Mouse (Mus musculus) hindbrain, embryonic 11.5 days (tissue): ENCODE measurements at regions not wholly inside any gene's neighbourhood (a gene's known extent, or its start where the extent isn't known, plus 50 kb on each side); places are given as distances from the start of the nearest gene placed in this dataset.
"Not testable (repeated sequence)": the region's sequence is repeated elsewhere in the genome, so short reads cannot be mapped to it uniquely, and the experiment has no call there.

ENCODE experiments used
- ATAC-seq: fragments of 200-750 bp; cut with Nextera tagmentation; 2 replicates; pipeline ENCODE4 v1.8.0; 2017; ENCODE audit warnings: mild to moderate bottlenecking, moderate TSS enrichment, moderate library complexity; ENCODE audit not compliant: low FRiP score
- DNase-seq: peaks from one replicate; pipeline ENCODE4 v3.0.0-alpha.2; 2015; ENCODE audit warnings: low spot score
- H3K27ac ChIP-seq: fragments of 300-500 bp; sonication (generic); 2 replicates; pipeline ENCODE4 v1.5.1; 2014; ENCODE audit warnings: mild to moderate bottlenecking, low read depth, low read length
- H3K27me3 ChIP-seq: fragments of 300-500 bp; sonication (generic); 2 replicates; pipeline ENCODE4 v1.6.1; 2014; ENCODE audit warnings: mild to moderate bottlenecking, low read length, moderate library complexity, mixed read lengths; ENCODE audit not compliant: control insufficient read depth, insufficient read depth
- H3K36me3 ChIP-seq: fragments of 300-500 bp; sonication (generic); 2 replicates; pipeline ENCODE4 v1.6.1; 2014; ENCODE audit warnings: mild to moderate bottlenecking, low read length, moderate library complexity, mixed read lengths; ENCODE audit not compliant: control insufficient read depth, insufficient read depth
- H3K4me1 ChIP-seq: fragments of 300-500 bp; sonication (generic); replicated peaks from 2 replicates; pipeline ENCODE4 v1.6.1; 2014; ENCODE audit warnings: low read length, mixed read lengths; ENCODE audit not compliant: control insufficient read depth, insufficient read depth
- H3K4me2 ChIP-seq: fragments of 300-500 bp; sonication (generic); replicated peaks from 2 replicates; pipeline ENCODE4 v1.6.1; 2014; ENCODE audit warnings: mild to moderate bottlenecking, low read depth, low read length
- H3K4me3 ChIP-seq: fragments of 300-500 bp; sonication (generic); 2 replicates; pipeline ENCODE4 v1.5.1; 2014; ENCODE audit warnings: low read depth, low read length
- H3K9ac ChIP-seq: fragments of 300-500 bp; sonication (generic); 2 replicates; pipeline ENCODE4 v1.6.1; 2014; ENCODE audit warnings: low read depth, low read length
- H3K9me3 ChIP-seq: fragments of 300-500 bp; sonication (generic); 2 replicates; pipeline ENCODE4 v1.6.1; 2016; ENCODE audit warnings: low read length; ENCODE audit not compliant: control insufficient read depth
- WGBS: fragments of 180-500 bp; shearing (Covaris S2); extraction: QIAGEN DNeasy Blood & Tissue Kit; methylation state at CpG from one replicate; pipeline ENCODE4 v1.1.7; 2014; 5-methylcytosine and 5-hydroxymethylcytosine counted together

GRCm38 (mm10) chr5:148652525-148653243 is 100.1 kb upstream of the Ubl3 start:
- H3K36me3 ChIP-seq, result no peaks in the 10 kb centered on the region
- H3K27me3 ChIP-seq, result no peaks in the 10 kb centered on the region
- H3K4me1 ChIP-seq, result no peaks in the 10 kb centered on the region
- no peak overlapping the region for H3K4me3 ChIP-seq
- H3K9me3 ChIP-seq, result no peaks in the 10 kb centered on the region
- H3K9ac ChIP-seq, result no peak overlapping the region
- no peak overlapping the region for H3K4me2 ChIP-seq
- H3K27ac ChIP-seq, result no peak overlapping the region
- ATAC-seq, result no peak
- WGBS, result 52% methylated on average over 6 of the region's 7 CpGs
- DNase-seq, result no peak

GRCm38 (mm10) chr5:148651736-148652135 is 99.1 kb upstream of the Ubl3 start:
- Histone ChIP-seq H3K27me3 (no peaks in the 10 kb centered on the region), H3K9ac (no peak overlapping the region), H3K27ac (no peak overlapping the region), H3K4me3 (no peak overlapping the region), H3K36me3 (no peaks in the 10 kb centered on the region), H3K4me2 (no peak overlapping the region), H3K4me1 (no peaks in the 10 kb centered on the region), H3K9me3 (no peaks in the 10 kb centered on the region)
- ATAC-seq, result no peak
- 65% methylated on average over 4 of the region's 4 CpGs for WGBS
- DNase-seq, result no peak

DNA sequence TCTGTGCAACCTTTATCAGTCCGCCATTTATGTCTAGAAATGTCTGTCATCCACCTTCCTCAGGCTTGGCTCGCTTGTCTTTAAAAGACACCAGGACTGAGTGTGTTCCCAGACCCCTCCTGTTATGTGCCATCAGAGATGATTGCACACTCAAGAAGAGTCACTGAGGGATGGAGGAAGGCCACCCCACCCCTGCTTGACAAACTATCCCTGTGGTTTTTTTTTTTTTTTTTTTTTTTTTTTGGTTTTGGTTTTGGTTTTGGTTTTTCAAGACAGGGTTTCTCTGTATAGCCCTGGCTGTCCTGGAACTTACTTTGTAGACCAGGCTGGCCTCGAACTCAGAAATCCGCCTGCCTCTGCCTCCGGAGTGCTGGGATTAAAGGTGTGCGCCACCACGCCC is 97.0 kb upstream of the Ubl3 start:
- over 99% methylated on average over 7 of the region's 7 CpGs for WGBS
- not testable (repeated sequence) for H3K9me3 ChIP-seq, H3K27ac ChIP-seq, DNase-seq, H3K36me3 ChIP-seq, H3K4me3 ChIP-seq, H3K27me3 ChIP-seq, H3K4me2 ChIP-seq, H3K9ac ChIP-seq, ATAC-seq, H3K4me1 ChIP-seq

GRCm38 (mm10) chr5:148649123-148649522 is 96.5 kb upstream of the Ubl3 start:
- no peak for ATAC-seq
- no peak overlapping the region for H3K27ac ChIP-seq
- no peak for DNase-seq

GRCm38 (mm10) chr5:148647644-148648043 is 95.1 kb upstream of the Ubl3 start:
- ATAC-seq (no peak), DNase-seq (no peak)
- no peak overlapping the region for H3K4me2 ChIP-seq
- no peaks in the 10 kb centered on the region for H3K9me3 ChIP-seq
- no peak overlapping the region for H3K9ac ChIP-seq
- WGBS, result 67% methylated on average over 2 of the region's 2 CpGs
- H3K36me3 ChIP-seq, result no peaks in the 10 kb centered on the region
- no peak overlapping the region for H3K27ac ChIP-seq
- no peak overlapping the region for H3K4me3 ChIP-seq
- no peaks in the 10 kb centered on the region for H3K27me3 ChIP-seq
- no peaks in the 10 kb centered on the region for H3K4me1 ChIP-seq

More at GRCm38 (mm10) chr5:148649123-148649522, 96.5 kb upstream of the Ubl3 start:
- 83% methylated on average over 9 of the region's 9 CpGs for WGBS
- Histone ChIP-seq H3K9me3 (no peaks in the 10 kb centered on the region), H3K4me1 (no peaks in the 10 kb centered on the region), H3K4me3 (no peak overlapping the region), H3K36me3 (no peaks in the 10 kb centered on the region), H3K27me3 (no peaks in the 10 kb centered on the region), H3K9ac (no peak overlapping the region), H3K4me2 (no peak overlapping the region)

- Histone ChIP-seq H3K9ac (no peak overlapping the region), H3K27me3 (no peaks in the 10 kb centered on the region), H3K9me3 (no peaks in the 10 kb centered on the region), H3K4me2 (no peak overlapping the region), H3K4me3 (no peak overlapping the region), H3K27ac (no peak overlapping the region), H3K4me1 (no peaks in the 10 kb centered on the region), H3K36me3 (no peaks in the 10 kb centered on the region)
- ATAC-seq, result no peak
- no peak for DNase-seq
- WGBS, result 66% methylated on average over 4 of the region's 4 CpGs
Observed at GRCm38 (mm10) chr5:148645772-148646171, 93.2 kb upstream of the Ubl3 start.

DNA sequence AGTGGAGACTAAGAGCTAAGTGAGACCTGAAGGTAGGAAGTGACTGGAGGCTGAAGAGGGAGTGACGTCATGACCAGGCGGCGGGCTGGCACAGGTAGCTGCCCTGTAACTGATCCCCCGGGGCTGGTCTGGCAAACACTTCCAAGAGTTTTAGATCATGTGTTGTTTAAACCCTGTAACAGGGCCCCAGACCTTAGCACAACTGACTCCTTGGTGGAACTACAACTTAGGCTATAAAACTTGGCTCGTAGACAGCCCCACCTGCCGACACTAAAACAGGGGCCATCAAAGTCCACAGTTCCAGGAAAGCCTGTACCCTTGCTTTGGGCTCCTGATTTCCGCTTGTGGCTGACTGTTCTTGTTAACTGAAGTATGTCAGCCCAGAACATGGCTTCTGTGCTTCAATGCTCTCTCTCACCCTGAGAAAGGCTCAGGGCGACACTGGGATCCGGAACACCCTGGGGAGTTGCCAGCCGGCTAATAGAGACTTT is 92.6 kb upstream of the Ubl3 start:
- Histone ChIP-seq H3K36me3 (no peaks in the 10 kb centered on the region), H3K4me2 (no peak overlapping the region), H3K4me1 (no peaks in the 10 kb centered on the region), H3K9ac (no peak overlapping the region), H3K4me3 (no peak overlapping the region), H3K9me3 (no peaks in the 10 kb centered on the region), H3K27me3 (no peaks in the 10 kb centered on the region), H3K27ac (no peak overlapping the region)
- WGBS, result 89% methylated on average over 10 of the region's 10 CpGs
- ATAC-seq (no peak), DNase-seq (no peak)

GRCm38 (mm10) chr5:148644345-148644744 is 91.8 kb upstream of the Ubl3 start:
- H3K36me3 ChIP-seq, result no peaks in the 10 kb centered on the region
- no peaks in the 10 kb centered on the region for H3K27me3 ChIP-seq
- no peaks in the 10 kb centered on the region for H3K9me3 ChIP-seq
- no peak for ATAC-seq
- 94% methylated on average over 7 of the region's 7 CpGs for WGBS
- no peak overlapping the region for H3K4me2 ChIP-seq
- no peak overlapping the region for H3K9ac ChIP-seq
- no peak for DNase-seq
- H3K4me3 ChIP-seq, result no peak overlapping the region
- no peaks in the 10 kb centered on the region for H3K4me1 ChIP-seq
- no peak overlapping the region for H3K27ac ChIP-seq

DNA sequence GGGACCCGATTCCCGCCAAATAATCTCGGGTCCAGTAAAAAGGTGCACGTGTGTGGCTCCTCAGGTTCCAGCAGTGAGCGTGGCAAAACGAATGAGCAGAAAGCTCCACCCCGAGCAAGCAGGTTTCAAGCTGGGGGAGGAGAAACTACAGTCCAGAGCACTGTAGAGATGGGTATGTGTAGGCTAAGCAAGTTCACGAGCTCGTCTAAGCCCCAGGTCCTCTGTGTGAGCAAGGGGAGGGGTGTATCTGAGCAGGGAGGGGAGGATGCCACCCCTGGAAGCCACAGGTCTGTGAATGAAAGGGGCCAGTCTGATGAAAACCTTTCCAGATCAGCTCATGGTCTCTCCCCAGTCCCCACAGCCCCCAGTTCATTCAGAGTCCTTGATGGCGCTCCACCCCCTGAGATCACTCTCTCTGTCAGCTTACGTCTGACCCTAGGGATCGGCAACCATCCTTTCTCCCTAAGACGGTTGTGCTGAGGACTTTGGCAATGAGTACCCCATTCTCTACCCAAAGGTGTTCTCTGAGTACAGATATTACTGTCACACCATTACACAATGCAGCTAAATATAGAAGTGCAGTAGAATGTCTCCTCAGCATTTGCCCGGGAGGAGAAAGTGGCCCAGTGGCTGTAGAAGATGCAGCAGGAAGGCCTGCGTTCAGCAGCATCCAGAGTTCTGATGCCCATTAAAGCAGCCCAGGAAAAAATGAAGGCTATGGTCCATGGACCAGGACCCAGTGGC is 89.2 kb upstream of the Ubl3 start:
- H3K4me3 ChIP-seq, result no peak overlapping the region
- H3K9me3 ChIP-seq, result no peaks in the 10 kb centered on the region
- no peak overlapping the region for H3K9ac ChIP-seq
- no peaks in the 10 kb centered on the region for H3K27me3 ChIP-seq
- H3K4me2 ChIP-seq, result no peak overlapping the region
- H3K4me1 ChIP-seq, result no peaks in the 10 kb centered on the region
- ATAC-seq (no peak), DNase-seq (no peak)
- no peak overlapping the region for H3K27ac ChIP-seq
- 45% methylated on average over 15 of the region's 15 CpGs for WGBS
- no peaks in the 10 kb centered on the region for H3K36me3 ChIP-seq
